Mouse (Mus musculus): Measurements from ENCODE around the gene Ipp. TPM values are rescaled to one million over a fixed set of nuclear protein-coding genes. Genes with fewer than 3 reads are reported as not detected.

Ipp gene
- total RNA-seq (2021), result 10 to 100 TPM; 19.0 to 20.8 TPM
- long read RNA-seq, experiment 1, partial matches to known transcripts, result 3 of 7 reads
- long read RNA-seq, experiment 1, other reads (novel, unspliced or antisense), result 1 of 7 reads
- long read RNA-seq, experiment 2, transcript Ipp-202 (9 exons, 2,118 nt), result major isoform, 7 of 12 reads
- long read RNA-seq, experiment 2, partial matches to known transcripts, result 2 of 12 reads
- long read RNA-seq, experiment 2, other reads (novel, unspliced or antisense), result 3 of 12 reads

DNA sequence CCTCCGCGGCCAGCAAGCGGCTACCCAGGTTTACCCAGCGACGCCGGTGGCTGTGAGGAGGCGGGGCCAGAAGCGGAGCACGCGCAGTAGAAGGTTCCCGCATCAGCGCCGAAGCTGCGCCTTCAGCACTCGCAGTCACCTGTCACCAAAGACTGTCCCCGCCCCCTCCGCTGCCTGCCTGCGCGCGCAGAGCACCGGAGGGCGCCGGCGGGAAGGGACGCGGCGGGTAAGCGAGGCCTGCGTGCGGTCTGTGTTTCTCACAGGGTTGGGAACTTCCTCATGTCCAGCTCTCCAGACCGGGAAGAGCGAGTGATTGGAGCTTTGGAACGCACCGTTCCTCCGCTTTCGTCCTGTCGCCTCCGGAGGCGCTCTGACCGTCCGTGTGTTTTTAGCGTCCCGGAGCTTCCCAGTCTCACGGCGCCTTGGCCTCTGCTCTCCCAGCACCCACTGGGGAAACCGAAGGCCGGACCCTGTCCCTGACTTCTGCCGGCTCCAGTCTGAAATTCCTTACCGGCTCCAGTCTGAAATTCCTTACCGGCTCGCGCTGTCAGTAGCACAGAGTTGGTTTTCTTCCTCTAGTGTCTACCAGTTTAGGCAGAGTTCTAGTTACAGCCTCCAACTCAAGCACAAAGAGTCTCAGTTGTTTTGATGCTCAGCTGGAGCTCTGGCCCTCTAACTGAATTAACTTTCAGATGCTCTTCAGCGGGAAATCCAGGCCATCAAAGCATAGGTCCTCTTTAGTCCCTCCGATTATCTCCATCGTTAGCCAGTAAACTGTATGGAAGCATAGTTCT is at the start of gene Ipp:
Gene Ipp (plus strand): TSS at position 125 of the 794 bp plus-strand sequence.
- peak; percentile 94 for DNase-seq (ENCODE audit: low spot score)

DNA sequence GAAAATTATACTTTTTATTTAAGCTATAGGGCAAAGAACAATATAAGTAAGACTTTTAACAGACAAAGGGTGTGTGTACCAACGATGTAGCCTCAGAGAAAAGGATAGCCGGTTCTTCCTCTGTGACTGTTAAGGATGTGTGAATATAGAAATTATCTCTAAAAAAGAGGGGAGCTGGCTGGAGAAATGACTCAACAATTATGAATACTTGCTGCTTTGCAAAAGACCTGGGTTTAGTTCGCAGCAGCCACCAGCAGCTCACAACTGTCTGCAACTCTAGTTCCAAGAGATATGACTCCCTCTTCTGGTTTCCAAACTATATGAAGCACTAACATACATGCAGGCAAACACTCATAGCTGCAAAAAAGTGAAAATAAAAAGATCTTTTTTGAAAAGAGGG is 45.4 kb upstream of the Ipp start:
- no peak for DNase-seq (ENCODE audit: low spot score)

DNA sequence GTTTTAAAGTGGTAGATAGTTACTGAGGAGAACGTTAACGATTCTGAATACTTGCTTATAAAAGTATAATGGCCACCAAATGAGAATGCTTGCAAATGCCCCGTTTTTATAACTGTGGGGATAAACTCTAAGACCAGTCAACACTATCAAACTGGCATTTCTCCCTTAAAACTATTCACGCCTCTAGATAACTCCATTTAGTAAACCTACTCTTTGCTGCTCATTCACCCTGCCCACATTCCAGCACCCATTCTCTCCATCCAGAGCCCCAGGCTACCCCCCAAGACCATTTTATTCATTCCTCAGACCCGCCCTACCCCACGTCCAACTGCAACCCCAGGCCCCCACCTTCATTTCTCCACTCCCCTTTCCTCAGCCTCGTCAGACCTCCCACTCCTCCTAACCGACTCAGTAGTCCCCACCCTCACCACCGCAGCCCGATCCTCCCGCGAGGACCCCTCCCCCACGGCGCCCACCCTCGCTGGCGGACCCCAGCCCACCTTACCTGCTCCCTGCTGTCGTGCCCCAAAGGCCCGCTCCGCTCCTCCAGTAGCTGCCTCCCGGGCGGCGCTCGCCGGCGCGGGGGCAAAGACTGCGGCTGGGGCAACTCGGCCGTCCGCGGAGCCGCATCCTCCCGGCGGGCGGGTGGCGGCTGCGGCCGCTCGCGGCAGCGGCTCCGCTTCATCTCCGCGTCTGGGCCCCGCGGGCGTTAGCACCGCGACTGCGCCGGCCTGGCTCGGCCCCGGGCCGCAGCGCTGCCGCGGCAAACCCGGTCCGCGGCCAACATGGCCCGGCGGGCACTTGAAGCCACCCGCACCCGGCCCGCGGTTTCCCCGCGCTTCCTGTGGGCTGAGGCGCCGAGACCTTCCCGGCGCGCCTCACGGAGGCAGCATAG is 43.9 kb upstream of the Ipp start:
- peak; percentile 16 for DNase-seq (ENCODE audit: low spot score)

DNA sequence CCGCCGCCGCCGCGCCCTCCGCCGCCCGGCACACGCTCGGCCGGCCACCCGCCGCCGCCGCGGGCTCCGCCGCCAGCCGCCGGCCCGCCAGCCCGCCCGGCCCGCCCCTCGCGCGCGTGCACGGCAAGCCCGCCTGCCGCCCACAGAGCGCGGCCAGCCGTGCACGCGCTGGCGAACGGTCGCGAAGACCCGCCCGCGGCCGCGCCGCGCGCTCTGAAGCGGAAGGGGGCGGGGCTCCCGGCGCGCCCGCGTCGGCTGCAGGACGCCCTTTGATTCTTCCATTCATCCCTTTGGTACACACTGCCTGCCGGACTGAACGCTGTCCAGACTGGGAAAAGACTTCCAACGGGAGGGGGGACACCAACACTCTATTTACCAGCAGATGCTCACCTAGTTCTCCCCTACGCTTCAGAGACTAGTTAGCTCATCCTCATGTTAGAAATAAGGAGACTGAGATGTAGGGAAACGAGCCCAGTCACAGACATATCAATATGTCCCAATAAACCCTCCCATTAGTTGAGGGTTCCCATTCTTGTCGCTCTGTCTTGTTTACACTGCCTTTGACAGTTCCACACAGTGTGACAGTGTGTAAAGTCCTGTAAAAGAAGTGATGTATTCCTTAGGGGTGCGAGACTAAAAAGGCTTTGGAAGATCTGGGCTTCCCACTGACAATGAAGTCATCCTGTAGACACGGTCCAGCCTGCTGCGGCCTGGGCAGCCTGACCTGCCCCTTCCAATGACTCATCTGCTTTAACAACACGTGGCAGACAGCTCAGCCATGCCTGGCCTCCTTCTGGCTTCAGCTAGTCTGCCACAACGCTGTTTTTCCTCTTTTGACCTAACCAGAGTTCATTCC is 43.0 kb upstream of the Ipp start, which contains the start of gene Mast2:
Gene Mast2 (minus strand): TSS at position 58 of the 856 bp plus-strand sequence.
- peak; percentile 66 for DNase-seq (ENCODE audit: low spot score)

- DNase-seq (ENCODE audit: low spot score), result no peak
Observed at GRCm38 (mm10) chr4:116481322-116481721, 26.0 kb upstream of the Ipp start.

DNA sequence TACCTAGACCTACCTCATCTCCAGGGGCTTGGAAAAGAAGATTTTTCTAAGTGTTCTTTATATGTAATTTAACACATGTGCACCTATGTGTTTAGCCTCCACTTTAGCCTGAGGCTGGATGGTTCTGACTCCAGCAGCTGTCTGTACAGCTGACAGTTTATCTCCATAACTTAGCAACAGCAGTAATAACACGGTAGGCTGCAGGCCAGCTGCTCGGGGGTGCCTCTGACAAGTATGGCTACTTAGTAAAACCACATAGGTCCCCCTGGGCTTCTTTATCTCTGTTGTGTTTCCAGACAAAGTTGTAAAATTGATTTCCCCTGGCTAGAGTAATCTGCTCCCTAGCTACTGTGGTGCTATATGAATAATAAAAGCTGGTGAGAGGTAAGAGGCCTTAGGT is 23.9 kb upstream of the Ipp start:
- DNase-seq (ENCODE audit: low spot score), result no peak

- no peak for DNase-seq (ENCODE audit: low spot score)
Observed at GRCm38 (mm10) chr4:116491119-116491536, 16.2 kb upstream of the Ipp start.

DNA sequence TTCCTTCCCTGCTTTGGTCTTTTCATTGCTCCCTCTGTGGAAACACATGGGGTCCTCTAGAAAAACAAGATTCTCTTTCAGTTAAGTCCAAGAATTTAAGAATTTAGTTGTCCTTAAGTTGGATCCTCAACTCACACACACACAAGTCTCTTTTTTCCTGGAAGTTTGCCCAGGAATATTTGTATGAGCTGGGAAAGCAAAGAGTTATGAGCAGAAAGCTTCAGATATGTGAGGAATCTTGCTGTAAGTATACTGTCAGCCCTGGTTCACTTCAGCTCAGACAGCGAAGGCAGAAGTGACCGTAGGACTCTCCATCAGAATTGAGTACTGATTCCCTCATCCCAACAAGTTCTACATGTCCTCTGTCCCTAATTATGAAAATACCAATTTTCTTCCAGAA is 15.5 kb upstream of the Ipp start:
- no peak for DNase-seq (ENCODE audit: low spot score)

DNA sequence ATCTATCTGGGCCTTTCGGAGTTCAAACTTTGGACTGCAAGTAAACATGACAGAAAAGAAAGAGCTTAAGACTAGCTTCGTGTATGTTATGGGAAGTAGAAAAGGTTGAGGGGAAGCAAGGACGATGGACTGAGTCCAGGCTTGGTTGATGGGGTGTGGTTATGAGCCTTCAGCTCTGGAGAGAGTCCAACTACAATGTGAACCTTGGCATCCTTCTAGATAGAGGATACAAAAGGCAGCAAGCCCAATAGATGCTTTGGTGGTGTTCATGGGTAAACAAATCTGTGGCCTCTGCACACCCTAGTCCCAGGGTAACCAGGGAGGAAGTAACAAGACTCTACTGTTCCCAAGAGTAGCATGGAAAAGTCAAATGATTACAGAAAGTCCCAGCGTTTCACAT is 14.9 kb upstream of the Ipp start:
- no peak for DNase-seq (ENCODE audit: low spot score)

GRCm38 (mm10) chr4:116493646-116494045 is 13.7 kb upstream of the Ipp start:
- DNase-seq (ENCODE audit: low spot score), result no peak

DNA sequence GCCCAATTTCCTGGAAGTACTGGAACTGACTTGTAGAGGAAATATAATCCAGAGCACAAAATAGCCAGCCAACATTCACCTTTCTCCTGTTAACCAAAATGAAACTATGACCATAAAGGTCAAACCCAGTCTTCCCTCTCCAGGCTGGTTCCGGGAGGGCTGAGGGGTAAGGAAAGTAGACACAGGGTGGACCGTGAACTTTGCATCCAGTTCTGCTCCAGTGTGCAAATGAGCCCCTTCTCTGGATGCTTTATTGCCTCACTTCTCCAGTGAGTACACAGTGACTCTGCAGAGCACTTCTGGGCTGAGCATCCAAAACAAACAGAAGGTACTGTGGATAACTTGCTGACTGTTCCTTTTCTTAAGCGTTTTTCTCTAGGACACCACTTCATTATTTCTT is 7.4 kb upstream of the Ipp start:
- DNase-seq (ENCODE audit: low spot score), result no peak

DNA sequence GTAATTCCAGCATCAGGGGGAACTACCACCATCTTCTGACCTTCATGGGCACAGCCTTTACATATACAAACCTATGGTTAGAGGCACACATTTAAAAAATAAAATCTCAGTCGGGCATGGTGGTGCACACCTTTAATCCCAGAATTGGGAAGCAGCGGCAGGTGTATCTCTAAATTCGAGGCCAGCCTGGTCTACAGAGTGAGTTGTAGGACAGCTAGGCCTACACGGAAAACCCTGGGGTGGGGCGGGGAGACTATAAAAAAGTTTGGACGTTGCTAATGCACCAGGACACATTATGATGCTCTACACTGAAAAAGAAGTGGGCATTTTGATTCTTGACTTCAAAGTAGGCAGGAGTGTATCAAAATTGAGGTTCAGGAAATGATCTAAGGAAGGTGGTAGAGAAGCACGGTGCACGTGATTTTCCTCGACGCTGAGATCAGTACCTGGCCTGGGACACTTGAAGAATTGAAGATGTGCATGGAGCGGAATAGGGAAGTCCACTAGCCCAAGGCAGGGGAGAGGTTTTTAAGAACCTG is 394 bp upstream of the Ipp start:
- no peak for DNase-seq (ENCODE audit: low spot score)

DNA sequence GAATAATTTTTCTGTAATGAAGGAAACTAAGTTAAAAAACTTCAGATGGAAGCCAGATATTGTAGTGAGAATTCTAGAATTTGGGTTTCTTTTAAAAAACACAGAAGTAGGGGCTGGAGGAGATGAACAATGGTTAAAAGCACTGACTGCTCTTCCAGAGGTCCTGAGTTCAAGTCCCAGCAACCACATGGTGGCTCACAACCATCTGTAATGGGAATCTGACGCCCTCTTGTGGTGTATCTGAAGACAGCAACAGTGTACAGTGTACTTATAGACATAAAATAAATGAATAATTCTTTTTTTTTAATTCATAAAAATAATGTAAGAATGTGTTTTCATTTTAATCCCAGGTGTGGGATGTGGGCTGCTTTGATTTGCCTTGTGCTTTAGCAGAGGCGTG is 23.8 kb downstream of the Ipp start:
- no peak for DNase-seq (ENCODE audit: low spot score)

- DNase-seq (ENCODE audit: low spot score), result no peak
Observed at GRCm38 (mm10) chr4:116536351-116536750, 29.0 kb downstream of the Ipp start.

DNA sequence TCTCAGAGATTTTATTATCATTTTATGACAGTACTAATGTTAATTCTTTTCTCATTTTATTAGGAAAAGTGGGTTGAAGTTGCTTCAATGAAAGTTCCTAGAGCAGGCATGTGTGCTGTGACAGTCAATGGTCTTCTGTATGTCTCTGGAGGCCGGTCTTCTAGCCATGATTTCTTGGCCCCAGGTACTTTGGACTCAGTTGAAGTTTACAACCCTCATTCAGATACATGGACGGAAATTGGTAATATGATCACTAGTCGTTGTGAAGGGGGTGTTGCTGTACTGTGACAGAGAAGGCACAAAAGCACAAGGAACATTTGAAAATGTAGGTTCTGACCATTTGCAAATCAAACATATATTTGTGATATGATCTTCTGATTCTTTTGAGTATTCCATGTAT is 30.4 kb downstream of the Ipp start:
- DNase-seq (ENCODE audit: low spot score), result no peak

GRCm38 (mm10) chr4:116550432-116550831 is 43.1 kb downstream of the Ipp start:
- DNase-seq (ENCODE audit: low spot score), result no peak

- DNase-seq (ENCODE audit: low spot score), result no peak
Observed at GRCm38 (mm10) chr4:116553035-116553434, 45.7 kb downstream of the Ipp start.

DNA sequence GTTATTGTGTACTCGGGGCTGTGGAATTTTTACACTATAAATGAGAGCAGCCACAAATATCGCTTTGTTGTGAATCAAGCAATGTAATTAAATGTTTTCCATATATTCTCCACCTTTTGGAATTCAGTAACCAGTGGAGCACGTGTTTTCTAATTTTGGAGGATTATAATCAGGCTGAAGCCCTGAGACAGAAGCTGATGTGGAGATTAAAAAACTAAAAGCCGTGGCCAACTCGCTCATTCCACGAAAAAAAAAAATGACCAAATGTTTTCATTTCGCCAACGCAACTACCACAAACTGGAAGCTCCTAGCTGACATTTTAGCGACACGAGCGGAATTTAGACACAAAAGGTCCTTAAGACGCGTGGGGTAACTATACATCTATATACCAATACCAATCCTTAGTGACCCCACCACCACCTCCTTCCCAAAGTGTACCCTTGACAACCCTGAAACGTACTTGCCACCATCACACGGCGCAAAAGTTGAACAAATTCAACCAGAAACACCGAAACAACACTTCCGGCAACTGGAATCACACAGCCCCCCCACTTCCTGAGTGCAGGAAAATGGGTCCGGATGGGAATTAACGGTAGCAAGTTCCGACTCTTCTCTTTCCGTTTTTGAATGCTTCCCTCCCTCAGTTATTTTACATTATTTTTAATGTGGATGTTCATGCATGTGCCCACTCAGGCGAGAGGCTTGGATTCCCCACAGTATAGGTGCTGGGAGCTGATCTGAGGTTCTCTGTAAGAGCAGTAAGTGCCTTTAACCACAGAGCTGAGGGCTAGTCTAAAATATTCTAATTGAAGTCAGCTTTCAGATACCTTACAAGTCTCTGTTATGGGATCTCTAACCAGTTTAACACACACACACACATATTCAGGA is 48.3 kb downstream of the Ipp start, which contains the start of gene Tmem69:
Gene Tmem69 (minus strand): TSS at position 524 of the 888 bp plus-strand sequence.
- DNase-seq (ENCODE audit: low spot score), result peak; percentile 77

DNA sequence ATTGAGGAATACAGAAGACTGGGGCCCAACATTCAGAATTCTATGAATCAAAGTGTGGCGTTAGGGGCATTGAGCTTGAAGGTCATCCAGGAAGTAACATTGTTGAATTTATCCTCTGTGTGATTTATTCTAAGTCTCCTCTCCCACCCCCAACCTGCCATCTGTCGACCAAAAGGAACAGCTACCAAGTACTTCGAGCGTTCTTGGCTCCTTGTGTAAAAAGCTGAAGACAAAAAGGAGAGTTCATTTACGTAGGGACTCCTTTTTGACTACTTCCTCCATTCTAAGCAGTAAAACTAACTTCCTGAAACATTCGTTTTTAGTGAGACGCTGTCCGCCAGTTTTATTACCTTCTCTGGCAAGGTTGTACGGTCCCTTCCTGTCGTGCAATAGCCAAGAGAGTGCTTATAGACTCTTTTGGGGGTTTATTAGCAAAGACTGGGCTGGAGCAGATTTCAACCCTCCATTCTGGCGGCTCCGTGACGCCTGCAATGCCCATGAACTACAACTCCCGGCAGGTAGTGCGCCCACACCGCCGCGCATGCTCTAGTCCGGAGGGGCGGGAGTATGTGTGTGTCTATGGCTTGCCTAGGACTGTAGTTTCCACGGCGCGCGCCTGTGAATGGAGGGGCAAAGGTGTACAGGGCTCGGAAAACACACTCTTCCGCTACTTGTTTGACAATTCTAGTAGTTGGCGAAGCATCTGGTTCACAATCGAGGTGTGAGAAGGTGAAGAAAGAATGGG is 49.4 kb downstream of the Ipp start:
- peak; percentile 95 for DNase-seq (ENCODE audit: low spot score)
